Mouse (Mus musculus) cerebellum, postnatal 4 days (tissue): ENCODE measurements at regions not wholly inside any gene's neighbourhood (a gene's known extent, or its start where the extent isn't known, plus 50 kb on each side); places are given as distances from the start of the nearest gene placed in this dataset.

Source experiments
- DNase-seq, 2 experiments: peaks; one replicate each; pipeline ENCODE4 v3.0.0; 2022; ENCODE audit warnings: low spot score in 2 of 2, mixed read lengths in 1 of 2

GRCm38 (mm10) chr12:105898580-105899293, 111.3 kb upstream of the Vrk1 start:
- no peak for DNase-seq

- DNase-seq: no peak
Measured at GRCm38 (mm10) chr12:105899294-105899909, 110.6 kb upstream of the Vrk1 start.

DNA sequence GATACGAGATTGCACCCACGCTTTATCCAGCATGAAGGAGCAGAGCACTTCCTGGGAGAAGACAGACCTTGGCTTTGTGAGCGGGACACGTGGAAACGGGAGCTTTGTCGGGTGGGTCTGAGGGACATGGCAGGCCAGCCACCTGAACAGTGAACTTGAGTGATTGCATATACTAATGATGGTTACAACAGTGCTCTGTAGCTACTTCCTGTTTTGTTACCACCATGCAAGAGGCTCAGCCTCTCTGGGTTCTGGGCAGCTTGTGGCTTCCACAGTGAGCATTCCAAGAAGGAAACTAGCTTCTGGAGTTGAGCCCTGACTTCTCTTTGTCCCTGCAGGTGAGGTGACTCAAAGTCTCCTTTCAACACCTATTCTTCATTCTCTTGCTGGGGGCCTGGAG, 109.5 kb upstream of the Vrk1 start:
- DNase-seq: no peak

GRCm38 (mm10) chr12:105903072-105903471, 107.0 kb upstream of the Vrk1 start:
- DNase-seq: no peak

GRCm38 (mm10) chr12:105906584-105906983, 103.4 kb upstream of the Vrk1 start:
- no peak for DNase-seq

- no peak for DNase-seq
Measured at GRCm38 (mm10) chr12:105907851-105908620, 102.0 kb upstream of the Vrk1 start.

DNA sequence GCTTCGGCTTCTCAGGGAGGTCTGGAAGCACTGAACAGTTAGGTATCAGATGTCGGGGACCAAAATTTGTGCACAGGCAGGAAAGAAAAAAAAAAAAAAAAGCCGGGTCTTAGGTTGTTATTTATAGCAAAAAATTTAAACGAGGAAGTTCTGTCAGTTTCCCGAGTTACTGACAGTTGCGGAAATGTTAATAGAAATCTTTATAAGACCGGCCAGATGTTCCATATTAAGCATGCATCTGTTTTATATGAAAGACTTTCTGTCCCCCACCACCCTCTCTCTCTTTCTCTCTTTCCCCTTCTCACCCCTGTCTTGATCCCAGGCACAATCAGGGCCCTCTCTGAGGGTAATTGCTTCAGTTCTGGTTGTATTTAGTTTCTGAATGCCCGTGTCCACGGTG, 98.5 kb upstream of the Vrk1 start:
- DNase-seq: no peak

DNA sequence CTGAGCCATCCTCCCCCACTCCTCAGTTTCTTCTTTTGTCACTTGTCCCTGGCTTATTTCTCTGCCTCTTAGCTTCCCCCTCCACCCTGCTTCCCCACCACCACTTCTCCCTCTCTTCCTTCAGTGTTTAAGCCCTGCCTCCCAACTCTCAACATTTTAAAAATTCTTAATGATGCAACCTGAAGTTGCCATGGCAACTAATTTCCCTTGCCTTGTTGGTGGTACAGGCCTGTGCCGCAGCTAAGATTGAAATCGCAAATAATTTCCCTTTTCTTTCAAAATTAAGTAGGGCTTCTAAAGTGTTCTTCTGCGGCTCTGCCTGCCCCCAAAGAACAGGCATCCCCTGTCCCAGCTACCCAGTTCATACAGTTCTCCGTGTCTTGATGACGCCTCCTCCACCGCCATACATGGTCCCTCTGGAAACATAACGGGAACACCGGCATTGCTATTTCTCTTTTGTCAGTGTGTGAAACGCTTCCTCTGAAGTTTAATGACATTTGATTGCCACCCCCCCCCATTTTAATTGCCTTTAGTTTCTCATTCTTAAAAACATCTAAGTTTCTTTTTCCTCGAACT, 92.6 kb upstream of the Vrk1 start:
- DNase-seq: no peak

DNA sequence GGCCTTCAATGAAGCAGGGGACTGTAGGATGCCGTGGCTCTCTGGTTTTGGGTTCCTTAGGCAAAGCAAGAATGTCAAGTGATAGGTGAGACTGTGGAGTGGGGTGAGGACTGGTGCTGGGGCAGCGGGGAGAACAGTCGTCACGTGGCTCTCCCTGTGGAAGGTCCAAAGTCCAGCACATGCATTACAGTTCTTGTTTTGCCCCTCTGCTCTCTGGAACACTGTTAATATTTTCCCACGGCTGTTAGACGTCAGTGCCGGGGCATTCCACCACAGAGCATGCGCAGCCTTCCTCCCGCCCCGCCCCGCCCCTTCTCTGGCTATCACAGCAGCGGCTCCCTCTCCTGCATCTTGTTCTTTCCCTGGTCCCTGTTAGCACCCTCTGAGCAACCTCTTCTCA, 91.3 kb upstream of the Vrk1 start:
- DNase-seq: no peak

- no peak for DNase-seq
Measured at GRCm38 (mm10) chr12:105927210-105927609, 82.8 kb upstream of the Vrk1 start.

DNA sequence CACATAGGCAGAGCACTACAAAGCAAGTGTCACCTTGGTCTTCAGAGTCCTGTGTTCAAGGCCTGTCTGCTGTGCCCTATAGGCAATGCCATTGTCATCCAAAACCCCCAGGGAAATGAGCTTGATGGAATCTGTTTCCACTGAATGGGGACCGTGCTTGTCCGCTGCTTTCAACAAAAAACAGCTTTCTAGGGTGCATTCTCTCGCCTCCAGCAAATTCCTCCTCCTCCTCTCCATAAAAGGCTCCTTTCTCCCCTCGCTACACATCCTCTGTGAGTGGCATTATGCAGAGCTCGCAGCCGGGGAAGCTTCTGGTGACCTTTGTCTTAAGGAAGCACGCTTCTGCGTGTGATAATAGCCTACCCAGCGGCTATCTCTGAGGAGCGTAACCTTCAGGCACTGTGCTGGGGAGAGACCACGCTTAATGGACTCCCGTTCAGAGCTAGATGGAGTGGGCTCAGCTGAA, 80.5 kb upstream of the Vrk1 start:
- DNase-seq: no peak

GRCm38 (mm10) chr12:105935441-105935880, 74.6 kb upstream of the Vrk1 start:
- peak in 1 of 2 experiments; percentile 41 for DNase-seq

DNA sequence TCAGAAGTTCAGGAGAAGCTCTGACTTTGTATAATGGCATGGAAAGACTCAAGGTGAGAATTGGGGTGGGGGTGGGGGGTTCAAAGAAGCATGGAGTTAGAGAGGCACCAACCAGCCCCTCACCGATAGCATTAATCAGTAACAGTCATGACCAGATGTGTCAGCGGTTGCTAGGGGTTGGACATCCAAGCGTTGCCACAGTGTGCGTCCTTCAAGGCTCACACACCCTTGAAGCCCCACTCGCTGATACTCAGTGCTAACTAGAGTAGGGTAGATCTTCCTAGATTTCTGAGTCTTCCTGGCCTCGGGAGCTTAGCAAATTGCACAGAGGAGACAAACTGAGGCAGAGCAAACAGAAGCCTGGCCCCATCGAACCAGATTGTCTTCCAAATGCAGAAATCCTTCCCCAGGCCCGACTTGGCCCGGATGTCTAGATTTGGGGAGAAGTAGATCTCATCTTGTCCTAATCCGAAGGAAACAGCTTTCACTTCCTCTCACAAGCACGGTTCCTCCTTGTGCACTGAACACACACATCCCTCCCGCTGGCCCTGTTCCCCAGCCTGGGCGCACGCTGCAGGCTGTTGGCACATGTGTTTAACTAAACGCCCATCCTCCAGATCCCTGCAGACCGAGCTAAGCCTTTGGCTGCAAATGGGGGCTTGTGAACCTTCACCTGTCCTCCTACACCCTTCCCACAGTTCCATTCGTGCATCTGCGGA, 73.1 kb upstream of the Vrk1 start:
- no peak for DNase-seq

GRCm38 (mm10) chr12:105942136-105943076, 67.6 kb upstream of the Vrk1 start:
- DNase-seq: no peak

DNA sequence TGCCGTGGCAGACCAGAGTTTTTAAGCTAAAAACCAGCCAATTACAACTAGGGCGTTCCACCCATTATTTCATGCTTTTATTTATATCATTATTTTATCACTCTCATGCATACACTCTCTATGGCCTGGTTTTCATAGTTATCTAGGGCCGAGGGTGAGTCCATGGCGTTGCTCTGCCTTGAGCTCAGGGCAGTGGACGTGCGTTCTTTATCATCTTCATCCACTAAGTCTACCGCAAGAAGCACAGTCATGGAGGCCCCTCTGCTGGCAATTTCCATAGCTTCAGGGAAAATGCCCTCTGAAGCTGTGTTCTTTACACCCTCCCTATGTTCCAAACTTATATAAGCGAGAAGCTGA, 67.0 kb upstream of the Vrk1 start:
- DNase-seq: no peak

DNA sequence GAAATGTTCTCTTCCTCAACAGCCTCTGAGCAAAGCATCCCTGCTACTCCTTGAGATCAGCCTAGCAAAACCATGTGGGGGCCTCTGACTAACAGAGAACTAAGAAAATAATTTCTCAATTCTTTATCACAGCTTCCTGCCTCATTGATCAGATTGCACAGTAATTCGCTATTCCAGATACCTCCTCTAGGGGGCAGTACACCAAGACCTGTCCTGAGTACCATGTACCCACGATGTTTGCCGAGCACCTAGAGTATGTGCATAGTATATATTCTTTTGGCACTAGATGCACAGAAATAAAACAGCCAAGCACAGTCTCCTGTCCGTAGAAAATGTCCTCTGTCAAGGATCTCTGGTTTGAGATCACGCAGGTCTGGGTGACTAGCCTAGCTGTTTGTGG, 62.7 kb upstream of the Vrk1 start:
- DNase-seq: no peak

DNA sequence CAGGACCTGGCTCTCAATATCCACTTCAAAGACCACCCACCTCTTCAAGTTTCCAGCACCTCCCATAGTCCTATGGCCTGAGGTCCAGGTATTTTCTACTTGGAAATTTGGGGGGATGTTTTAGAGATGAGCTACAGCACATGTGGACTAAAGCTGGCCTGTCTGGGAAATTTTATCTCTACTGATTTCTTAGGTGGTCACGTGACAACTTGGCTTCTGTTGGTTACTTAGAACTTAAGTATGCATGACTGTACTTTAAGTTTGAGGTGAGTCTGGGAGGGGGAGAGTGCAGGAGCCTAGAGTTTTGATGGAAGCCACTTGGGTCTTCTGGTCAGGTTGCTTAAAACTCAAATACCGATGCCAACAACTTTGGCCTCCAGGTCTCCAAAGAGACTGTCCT, 61.7 kb upstream of the Vrk1 start:
- no peak for DNase-seq

- DNase-seq: no peak
Measured at GRCm38 (mm10) chr12:105955764-105956290, 54.2 kb upstream of the Vrk1 start.

DNA sequence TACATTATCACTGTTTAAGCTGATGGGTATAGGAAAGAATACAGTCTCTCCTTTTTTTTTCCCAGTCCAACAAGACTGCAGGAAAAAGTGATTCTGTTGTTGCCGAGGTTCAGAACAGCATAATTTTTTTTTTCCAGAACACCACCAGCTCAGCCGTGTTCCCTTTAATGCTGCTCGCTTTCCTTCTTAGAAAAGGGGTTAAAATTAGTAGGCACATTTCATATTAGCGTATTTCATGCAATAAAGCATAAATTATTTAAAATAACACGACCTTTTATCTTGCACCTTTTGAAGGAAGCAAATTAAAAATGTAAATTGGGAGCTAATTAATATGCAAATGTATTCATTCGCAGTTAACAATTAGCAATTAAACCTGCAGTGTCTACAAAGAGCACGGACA, 50.3 kb upstream of the Vrk1 start:
- DNase-seq: no peak
